Mouse (Mus musculus) kidney, embryonic 16.5 days (tissue): ENCODE measurements around the gene Nfkb2. TPM values are rescaled to one million over a fixed set of nuclear protein-coding genes. Genes with fewer than 3 reads are reported as not detected.

Experiments used
- ATAC-seq: fragments of 200-750 bp; cut with Nextera tagmentation; 2 replicates; pipeline ENCODE4 v1.8.0; 2017; ENCODE audit warnings: moderate TSS enrichment; ENCODE audit not compliant: low FRiP score, low TSS enrichment
- H3K27ac ChIP-seq: fragments of 300-500 bp; sonication (generic); 2 replicates; pipeline ENCODE4 v1.5.1; 2014; ENCODE audit warnings: low read length
- H3K27me3 ChIP-seq: fragments of 300-500 bp; sonication (generic); 2 replicates; pipeline ENCODE4 v1.6.1; 2014; ENCODE audit warnings: low read length, control low read depth, mixed read lengths; ENCODE audit not compliant: insufficient read depth
- H3K36me3 ChIP-seq: fragments of 300-500 bp; sonication (generic); 2 replicates; pipeline ENCODE4 v1.6.1; 2014; ENCODE audit warnings: low read length, control low read depth, mixed read lengths; ENCODE audit not compliant: insufficient read depth
- H3K4me1 ChIP-seq: fragments of 300-500 bp; sonication (generic); 2 replicates; pipeline ENCODE4 v1.6.1; 2014; ENCODE audit warnings: low read length, control low read depth, mixed read lengths; ENCODE audit not compliant: insufficient read depth
- H3K4me2 ChIP-seq: fragments of 300-500 bp; sonication (generic); replicated peaks from 2 replicates; pipeline ENCODE4 v1.6.1; 2014; ENCODE audit warnings: low read depth, low read length
- H3K4me3 ChIP-seq: fragments of 300-500 bp; sonication (generic); 2 replicates; pipeline ENCODE4 v1.5.1; 2014; ENCODE audit warnings: mild to moderate bottlenecking, low read length
- H3K9ac ChIP-seq: fragments of 300-500 bp; sonication (generic); replicated peaks from 2 replicates; pipeline ENCODE4 v1.6.1; 2014; ENCODE audit warnings: low read length
- H3K9me3 ChIP-seq: fragments of 300-500 bp; sonication (generic); 2 replicates; pipeline ENCODE4 v1.6.1; 2016; ENCODE audit warnings: low read length, control low read depth
- WGBS: fragments of 180-500 bp; shearing (Covaris S2); extraction: QIAGEN DNeasy Blood & Tissue Kit; methylation state at CpG from one replicate; pipeline ENCODE4 v1.1.7; 2014; 5-methylcytosine and 5-hydroxymethylcytosine counted together
- polyA plus RNA-seq: library from polyadenylated mRNA; unstranded; fragments of >200 nt; fragmentation: Nextera tagmentation; extraction: Ambion mirVana; gene quantifications from 2 replicates; pipeline ENCODE4 v1.2.1, GENCODE M21; 2015

Nfkb2 gene
- polyA plus RNA-seq, 1 experiment from 2014 or later = 11.5 TPM

- Histone ChIP-seq H3K4me3 (no peak overlapping the region), H3K27me3 (peaks cover 98% of the 10 kb centered on the region), H3K4me2 (no peak overlapping the region), H3K9me3 (no peaks in the 10 kb centered on the region), H3K4me1 (peaks cover 21% of the 10 kb centered on the region), H3K36me3 (no peaks in the 10 kb centered on the region), H3K27ac (no peak overlapping the region), H3K9ac (no peak overlapping the region)
- ATAC-seq = no peak
- WGBS = 55% methylated on average over 11 of the region's 11 CpGs
Measured at GRCm38 (mm10) chr19:46322144-46322995, 18.2 kb downstream of the Nfkb2 start.

GRCm38 (mm10) chr19:46322996-46323572 is 19.0 kb downstream of the Nfkb2 start:
- Histone ChIP-seq H3K4me1 (peaks cover 20% of the 10 kb centered on the region), H3K4me3 (no peak overlapping the region), H3K9ac (no peak overlapping the region), H3K27me3 (peaks cover 94% of the 10 kb centered on the region), H3K4me2 (no peak overlapping the region), H3K9me3 (no peaks in the 10 kb centered on the region), H3K27ac (no peak overlapping the region), H3K36me3 (no peaks in the 10 kb centered on the region)
- WGBS = 73% methylated on average over 13 of the region's 13 CpGs
- no peak for ATAC-seq

- Histone ChIP-seq H3K9me3 (no peaks in the 10 kb centered on the region), H3K4me2 (no peak overlapping the region), H3K27ac (no peak overlapping the region), H3K9ac (no peak overlapping the region), H3K27me3 (peaks cover 88% of the 10 kb centered on the region), H3K4me3 (no peak overlapping the region), H3K36me3 (no peaks in the 10 kb centered on the region), H3K4me1 (peaks cover 18% of the 10 kb centered on the region)
- WGBS = 55% methylated on average over 5 of the region's 5 CpGs
- ATAC-seq = no peak
Measured at GRCm38 (mm10) chr19:46323716-46324115, 19.6 kb downstream of the Nfkb2 start.

GRCm38 (mm10) chr19:46324366-46324765 is 20.2 kb downstream of the Nfkb2 start:
- WGBS = 64% methylated on average over 11 of the region's 11 CpGs
- Histone ChIP-seq H3K9ac (no peak overlapping the region), H3K27me3 (peaks cover 81% of the 10 kb centered on the region), H3K4me3 (no peak overlapping the region), H3K4me2 (no peak overlapping the region), H3K27ac (no peak overlapping the region), H3K4me1 (peaks cover 19% of the 10 kb centered on the region), H3K36me3 (no peaks in the 10 kb centered on the region), H3K9me3 (no peaks in the 10 kb centered on the region)
- no peak for ATAC-seq

- no peak overlapping the region for H3K27ac ChIP-seq
- no peak overlapping the region for H3K9ac ChIP-seq
- H3K4me2 ChIP-seq = no peak overlapping the region
- WGBS = 75% methylated on average over 5 of the region's 5 CpGs
- no peaks in the 10 kb centered on the region for H3K36me3 ChIP-seq
- no peaks in the 10 kb centered on the region for H3K9me3 ChIP-seq
- peaks cover 76% of the 10 kb centered on the region for H3K27me3 ChIP-seq
- H3K4me1 ChIP-seq = peaks cover 24% of the 10 kb centered on the region
- H3K4me3 ChIP-seq = no peak overlapping the region
- no peak for ATAC-seq
Measured at GRCm38 (mm10) chr19:46324918-46325317, 20.8 kb downstream of the Nfkb2 start.

GRCm38 (mm10) chr19:46326019-46326755 is 22.1 kb downstream of the Nfkb2 start:
- 4% methylated on average over 29 of the region's 29 CpGs for WGBS
- H3K27ac ChIP-seq = no peak overlapping the region
- ATAC-seq = no peak
- no peaks in the 10 kb centered on the region for H3K9me3 ChIP-seq
- peaks cover 25% of the 10 kb centered on the region for H3K4me1 ChIP-seq
- no peak overlapping the region for H3K9ac ChIP-seq
- no peak overlapping the region for H3K4me2 ChIP-seq
- 0 out of 2 replicates have a peak, but pooled peaks cover 2% of the 10 kb centered on the region for H3K36me3 ChIP-seq
- peak overlapping the region; percentile 18 for H3K4me3 ChIP-seq
- H3K27me3 ChIP-seq = peaks cover 63% of the 10 kb centered on the region

GRCm38 (mm10) chr19:46326756-46327305 is 22.7 kb downstream of the Nfkb2 start, which contains the start of gene Psd:
TSS of gene Psd (minus strand) at chr19:46327156.
- ATAC-seq = no peak
- peak within 1 kb of the TSS; percentile 94 for H3K27ac ChIP-seq
- H3K4me3 ChIP-seq = peak within 1 kb of the TSS; percentile 72
- no peaks in the 10 kb centered on the region for H3K9me3 ChIP-seq
- H3K27me3 ChIP-seq = peaks cover 56% of the 10 kb centered on the region
- peak within 1 kb of the TSS; percentile 80 for H3K9ac ChIP-seq
- H3K4me1 ChIP-seq = peaks cover 25% of the 10 kb centered on the region
- H3K36me3 ChIP-seq = peaks cover 8% of the 10 kb centered on the region; the same call in 1 of the 2 replicates
- under 1% methylated on average over 35 of the region's 35 CpGs for WGBS
- peak within 1 kb of the TSS; percentile 99 for H3K4me2 ChIP-seq

- Histone ChIP-seq H3K9ac (no peak overlapping the region; the same call in 1 of the 2 replicates), H3K4me3 (peak overlapping the region; percentile 72), H3K36me3 (peaks cover 13% of the 10 kb centered on the region), H3K4me2 (peak overlapping the region; percentile 99), H3K27me3 (peaks cover 49% of the 10 kb centered on the region), H3K9me3 (no peaks in the 10 kb centered on the region), H3K27ac (peak overlapping the region; percentile 94; the same call in 1 of the 2 replicates), H3K4me1 (peaks cover 25% of the 10 kb centered on the region)
- no peak for ATAC-seq
- WGBS = 31% methylated on average over 14 of the region's 14 CpGs
Measured at GRCm38 (mm10) chr19:46327531-46328064, 23.5 kb downstream of the Nfkb2 start.
